Mouse (Mus musculus) neural tube, embryonic 12.5 days (tissue): ENCODE data around the gene Rps26. TPM values are rescaled to one million over a fixed set of nuclear protein-coding genes. Genes with fewer than 3 reads are reported as not detected.
A peak's percentile ranks its signal among the peaks of the same experiment; 100 is the strongest.
"Not testable (repeated sequence)": the region's sequence is repeated elsewhere in the genome, so short reads cannot be mapped to it uniquely, and the experiment has no call there.

Source experiments
- ATAC-seq: fragments of 200-750 bp; cut with Nextera tagmentation; 2 replicates; pipeline ENCODE4 v1.8.0; 2017; ENCODE audit warnings: low read depth, mild to moderate bottlenecking, moderate TSS enrichment, moderate library complexity; ENCODE audit not compliant: low FRiP score
- H3K27ac ChIP-seq: fragments of 300-500 bp; sonication (generic); 2 replicates; pipeline ENCODE4 v1.5.1; 2016
- H3K27me3 ChIP-seq: fragments of 300-500 bp; sonication (generic); replicated peaks from 2 replicates; pipeline ENCODE4 v1.6.1; 2016; ENCODE audit warnings: mild to moderate bottlenecking
- H3K36me3 ChIP-seq: fragments of 300-500 bp; sonication (generic); 2 replicates; pipeline ENCODE4 v1.6.1; 2016; ENCODE audit warnings: mild to moderate bottlenecking
- H3K4me1 ChIP-seq: fragments of 300-500 bp; sonication (generic); 2 replicates; pipeline ENCODE4 v1.6.1; 2016
- H3K4me2 ChIP-seq: fragments of 300-500 bp; sonication (generic); replicated peaks from 2 replicates; pipeline ENCODE4 v1.6.1; 2016; ENCODE audit warnings: mild to moderate bottlenecking
- H3K4me3 ChIP-seq: fragments of 300-500 bp; sonication (generic); 2 replicates; pipeline ENCODE4 v1.5.1; 2016
- H3K9ac ChIP-seq: fragments of 300-500 bp; sonication (generic); 2 replicates; pipeline ENCODE4 v1.6.1; 2016; ENCODE audit warnings: mild to moderate bottlenecking
- H3K9me3 ChIP-seq: fragments of 300-500 bp; sonication (generic); 2 replicates; pipeline ENCODE4 v1.6.1; 2016; ENCODE audit warnings: mild to moderate bottlenecking
- WGBS: fragments of 180-500 bp; shearing (Covaris S2); methylation state at CpG from one replicate; pipeline ENCODE4 v1.1.7; 2016; 5-methylcytosine and 5-hydroxymethylcytosine counted together
- polyA plus RNA-seq: library from polyadenylated mRNA; unstranded; fragments of >200 nt; fragmentation: Nextera tagmentation; extraction: Ambion mirVana; gene quantifications from 2 replicates; pipeline ENCODE4 v1.2.1, GENCODE M21; 2016

Gene Rps26
- polyA plus RNA-seq, 1 experiment from 2014 or later: 498 TPM

- Histone ChIP-seq H3K4me2 (peak overlapping the region; percentile 45), H3K4me3 (no peak overlapping the region), H3K36me3 (peaks cover 51% of the 10 kb centered on the region)
Measured at GRCm38 (mm10) chr10:128636561-128636960, 10.0 kb upstream of the Rps26 start.

DNA sequence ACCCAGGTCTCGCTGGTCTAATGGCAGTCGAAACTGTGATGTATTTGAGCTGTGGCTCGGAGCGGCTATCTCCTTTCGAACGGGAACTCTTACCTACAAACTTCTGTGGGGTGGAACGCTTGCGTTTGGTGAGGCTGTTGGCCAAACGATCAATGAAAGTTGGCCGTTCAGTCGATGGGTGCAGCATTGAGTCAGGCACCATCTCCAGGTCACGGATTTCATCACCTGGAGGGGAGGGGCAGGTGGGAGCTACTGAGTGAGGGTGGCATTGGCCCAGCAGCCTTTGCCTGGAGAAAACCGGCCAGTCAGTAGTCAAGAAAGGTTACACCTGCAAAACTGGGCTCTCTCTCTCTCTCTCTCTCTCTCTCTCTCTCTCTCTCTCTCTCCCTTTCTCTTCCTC is 9.2 kb upstream of the Rps26 start:
- WGBS: 95% methylated on average over 13 of the region's 13 CpGs
- peaks cover 44% of the 10 kb centered on the region for H3K36me3 ChIP-seq

More at GRCm38 (mm10) chr10:128636561-128636960, 10.0 kb upstream of the Rps26 start:
- ATAC-seq: 0 out of 2 replicates have a peak, but pooled peaks have one; percentile 9
- Histone ChIP-seq H3K27ac (no peak overlapping the region), H3K4me1 (peaks cover 14% of the 10 kb centered on the region; the same call in 1 of the 2 replicates), H3K9me3 (no peaks in the 10 kb centered on the region), H3K9ac (peak overlapping the region; percentile 29; the same call in 1 of the 2 replicates), H3K27me3 (no peaks in the 10 kb centered on the region)
- WGBS: 41% methylated on average over 6 of the region's 6 CpGs

DNA sequence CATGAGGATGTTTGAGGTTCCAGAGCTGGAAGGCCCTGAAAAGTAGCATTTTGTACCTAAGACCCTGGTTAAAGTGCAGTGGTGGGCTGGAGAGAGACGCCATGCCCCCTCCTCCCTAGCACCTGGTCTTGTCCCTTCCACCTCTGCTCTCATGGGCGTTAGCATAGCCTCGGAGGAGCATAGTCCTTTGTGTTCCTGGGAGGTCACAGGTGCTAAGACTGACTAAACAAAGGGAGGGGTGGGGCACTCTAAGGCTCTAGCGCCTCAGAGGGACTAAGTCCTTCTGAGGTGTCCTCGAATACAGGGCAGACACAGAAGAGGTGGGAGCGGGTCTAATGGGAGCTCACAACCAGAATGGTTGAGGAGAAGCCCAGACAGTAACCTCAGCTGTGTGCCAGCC is 5.0 kb upstream of the Rps26 start:
- no peak for ATAC-seq
- Histone ChIP-seq H3K4me2 (no peak overlapping the region), H3K36me3 (peaks cover 26% of the 10 kb centered on the region), H3K4me3 (no peak overlapping the region), H3K27ac (no peak overlapping the region), H3K27me3 (no peaks in the 10 kb centered on the region), H3K4me1 (peaks cover 3% of the 10 kb centered on the region; the same call in 1 of the 2 replicates), H3K9me3 (no peaks in the 10 kb centered on the region), H3K9ac (no peak overlapping the region)
- WGBS: 28% methylated on average over 6 of the region's 6 CpGs

More for the DNA sequence above, 9.2 kb upstream of the Rps26 start:
- no peak overlapping the region for H3K4me3 ChIP-seq
- H3K27ac ChIP-seq: no peak overlapping the region
- H3K4me2 ChIP-seq: no peak overlapping the region
- no peak overlapping the region for H3K9ac ChIP-seq
- H3K4me1 ChIP-seq: peaks cover 14% of the 10 kb centered on the region; the same call in 1 of the 2 replicates
- no peaks in the 10 kb centered on the region for H3K27me3 ChIP-seq
- no peak for ATAC-seq
- H3K9me3 ChIP-seq: no peaks in the 10 kb centered on the region

GRCm38 (mm10) chr10:128630306-128630705 is 3.8 kb upstream of the Rps26 start:
- not testable (repeated sequence) for H3K27ac ChIP-seq, H3K9ac ChIP-seq, H3K27me3 ChIP-seq, ATAC-seq, H3K4me2 ChIP-seq, H3K4me1 ChIP-seq, H3K9me3 ChIP-seq, H3K4me3 ChIP-seq
- H3K36me3 ChIP-seq: peaks cover 15% of the 10 kb centered on the region
- 84% methylated on average over 5 of the region's 5 CpGs for WGBS

- peaks cover 9% of the 10 kb centered on the region for H3K4me1 ChIP-seq
- H3K4me2 ChIP-seq: no peak overlapping the region
- no peak overlapping the region for H3K27ac ChIP-seq
- ATAC-seq: no peak
- H3K9ac ChIP-seq: no peak overlapping the region
- no peak overlapping the region for H3K4me3 ChIP-seq
- no peaks in the 10 kb centered on the region for H3K27me3 ChIP-seq
- no peaks in the 10 kb centered on the region for H3K9me3 ChIP-seq
- 78% methylated on average over 2 of the region's 2 CpGs for WGBS
- peaks cover 19% of the 10 kb centered on the region for H3K36me3 ChIP-seq
Measured at GRCm38 (mm10) chr10:128629746-128630145, 3.2 kb upstream of the Rps26 start.

GRCm38 (mm10) chr10:128627398-128628317 is 1.1 kb upstream of the Rps26 start:
- Histone ChIP-seq H3K4me1 (peaks cover 9% of the 10 kb centered on the region), H3K4me2 (no peak overlapping the region)
- ATAC-seq: no peak; the same call in 1 of the 2 replicates

DNA sequence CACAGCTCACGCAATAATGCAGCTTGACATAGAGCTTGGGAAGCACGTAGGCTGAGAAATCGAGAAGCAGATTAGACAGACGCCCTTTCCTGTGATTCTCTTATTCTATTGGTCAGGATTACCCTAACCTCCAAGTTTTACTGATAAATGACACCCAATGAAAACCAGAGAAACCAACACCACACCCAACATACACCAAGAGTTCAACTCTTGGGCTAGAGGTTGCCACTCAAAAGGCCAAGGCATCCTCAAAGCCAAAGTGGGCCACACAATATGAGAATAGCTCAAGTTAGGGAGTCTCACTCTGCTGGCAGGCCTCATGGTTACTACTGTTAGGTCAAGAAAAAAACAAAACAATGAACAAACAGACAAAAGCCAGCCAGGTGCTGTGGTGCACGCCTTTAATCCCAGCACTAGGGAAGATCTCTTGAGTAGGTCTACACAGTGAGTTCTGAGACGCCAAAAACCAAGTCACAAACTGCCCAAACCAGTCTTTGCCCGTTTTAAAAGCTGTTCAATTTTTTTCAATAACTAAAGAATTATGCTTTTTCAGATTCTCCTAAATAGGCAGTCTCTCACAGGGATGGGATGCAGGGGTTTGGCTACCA is 1.2 kb downstream of the Rps26 start:
- WGBS: 47% methylated on average over 7 of the region's 7 CpGs
- H3K4me1 ChIP-seq: peaks cover 9% of the 10 kb centered on the region
- H3K9me3 ChIP-seq: no peaks in the 10 kb centered on the region
- peak overlapping the region; percentile 82 for H3K4me3 ChIP-seq
- H3K27ac ChIP-seq: no peak overlapping the region
- ATAC-seq: no peak
- H3K36me3 ChIP-seq: peaks cover 26% of the 10 kb centered on the region
- no peaks in the 10 kb centered on the region for H3K27me3 ChIP-seq
- peak overlapping the region; percentile 80 for H3K4me2 ChIP-seq
- peak overlapping the region; percentile 88 for H3K9ac ChIP-seq

More at GRCm38 (mm10) chr10:128627398-128628317, 1.1 kb upstream of the Rps26 start:
- Histone ChIP-seq H3K36me3 (peaks cover 25% of the 10 kb centered on the region), H3K27me3 (no peaks in the 10 kb centered on the region), H3K4me3 (no peak overlapping the region), H3K9me3 (no peaks in the 10 kb centered on the region), H3K27ac (no peak overlapping the region), H3K9ac (no peak overlapping the region)
- 86% methylated on average over 10 of the region's 10 CpGs for WGBS

- H3K36me3 ChIP-seq: peaks cover 26% of the 10 kb centered on the region
- not testable (repeated sequence) for H3K27me3 ChIP-seq, H3K9me3 ChIP-seq, H3K4me2 ChIP-seq, H3K4me1 ChIP-seq, ATAC-seq, H3K9ac ChIP-seq, H3K4me3 ChIP-seq, H3K27ac ChIP-seq
- 84% methylated on average over 4 of the region's 4 CpGs for WGBS
Measured at GRCm38 (mm10) chr10:128623106-128623613, 3.4 kb downstream of the Rps26 start.

- Histone ChIP-seq H3K4me1 (peaks cover 9% of the 10 kb centered on the region), H3K9ac (no peak overlapping the region), H3K27me3 (no peaks in the 10 kb centered on the region), H3K9me3 (no peaks in the 10 kb centered on the region), H3K4me2 (no peak overlapping the region), H3K4me3 (no peak overlapping the region), H3K36me3 (peaks cover 26% of the 10 kb centered on the region), H3K27ac (no peak overlapping the region)
- no peak for ATAC-seq
- WGBS: 83% methylated on average over 4 of the region's 4 CpGs
Measured at GRCm38 (mm10) chr10:128622702-128623101, 3.8 kb downstream of the Rps26 start.

- Histone ChIP-seq H3K9me3 (no peaks in the 10 kb centered on the region), H3K4me3 (no peak overlapping the region), H3K4me2 (no peak overlapping the region), H3K27me3 (no peaks in the 10 kb centered on the region), H3K9ac (no peak overlapping the region), H3K4me1 (peaks cover 9% of the 10 kb centered on the region), H3K27ac (no peak overlapping the region), H3K36me3 (peaks cover 26% of the 10 kb centered on the region)
- no peak for ATAC-seq
- 80% methylated on average over 3 of the region's 3 CpGs for WGBS
Measured at GRCm38 (mm10) chr10:128621986-128622520, 4.5 kb downstream of the Rps26 start.

- H3K9ac ChIP-seq: no peak overlapping the region
- no peaks in the 10 kb centered on the region for H3K27me3 ChIP-seq
- no peak overlapping the region for H3K27ac ChIP-seq
- no peaks in the 10 kb centered on the region for H3K9me3 ChIP-seq
- H3K4me3 ChIP-seq: no peak overlapping the region
- no peak overlapping the region for H3K4me2 ChIP-seq
- H3K36me3 ChIP-seq: peaks cover 25% of the 10 kb centered on the region
- H3K4me1 ChIP-seq: peaks cover 5% of the 10 kb centered on the region
- ATAC-seq: no peak
Measured at GRCm38 (mm10) chr10:128620241-128620640, 6.3 kb downstream of the Rps26 start.

DNA sequence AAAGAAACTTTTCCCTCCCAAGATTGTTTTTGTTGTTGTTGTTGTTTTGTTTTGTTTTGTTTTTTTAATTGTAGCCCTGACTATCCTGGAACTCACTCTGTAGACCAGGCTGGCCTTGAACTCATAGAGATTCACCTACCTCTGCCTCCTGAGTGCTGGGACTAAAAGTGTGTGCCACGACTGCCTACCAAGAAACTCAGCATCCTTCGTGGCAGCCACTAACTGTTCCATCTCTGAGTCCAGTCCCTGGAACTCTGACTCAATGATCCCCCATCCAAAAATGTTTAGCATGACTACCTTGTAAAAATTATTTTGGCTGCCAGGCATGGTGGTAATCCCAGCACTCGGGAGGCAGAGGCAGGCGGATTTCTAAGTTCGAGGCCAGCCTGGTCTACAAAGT is 7.4 kb downstream of the Rps26 start:
- 89% methylated on average over 5 of the region's 5 CpGs for WGBS
- ATAC-seq, H3K4me2 ChIP-seq, H3K4me1 ChIP-seq, H3K27me3 ChIP-seq, H3K4me3 ChIP-seq, H3K9ac ChIP-seq, H3K27ac ChIP-seq, H3K9me3 ChIP-seq: not testable (repeated sequence)
- H3K36me3 ChIP-seq: peaks cover 14% of the 10 kb centered on the region
